Mouse (Mus musculus): Measurements from ENCODE around the gene Slc35f1.
"Not testable (repeated sequence)": the region's sequence is repeated elsewhere in the genome, so short reads cannot be mapped to it uniquely, and the experiment has no call there.

Gene Slc35f1

GRCm38 (mm10) chr10:52787075-52787474 is 96.7 kb downstream of the Slc35f1 start:
- no peak for DNase-seq (ENCODE audit: low spot score)

- no peak for DNase-seq (ENCODE audit: low spot score)
These were observed 101.2 kb downstream of the Slc35f1 start for GRCm38 (mm10) chr10:52791560-52791959.

GRCm38 (mm10) chr10:52797454-52797853 is 107.1 kb downstream of the Slc35f1 start:
- DNase-seq (ENCODE audit: low spot score): no peak

- no peak for DNase-seq (ENCODE audit: low spot score)
These were observed 117.5 kb downstream of the Slc35f1 start for GRCm38 (mm10) chr10:52807808-52808207.

- DNase-seq (ENCODE audit: low spot score): no peak
These were observed 122.5 kb downstream of the Slc35f1 start for GRCm38 (mm10) chr10:52812861-52813260.

- DNase-seq (ENCODE audit: low spot score): no peak
These were observed 124.0 kb downstream of the Slc35f1 start for GRCm38 (mm10) chr10:52814358-52814757.

GRCm38 (mm10) chr10:52819661-52820060 is 129.3 kb downstream of the Slc35f1 start:
- no peak for DNase-seq (ENCODE audit: low spot score)

- no peak for DNase-seq (ENCODE audit: low spot score)
These were observed 132.6 kb downstream of the Slc35f1 start for GRCm38 (mm10) chr10:52822909-52823308.

GRCm38 (mm10) chr10:52825746-52826145 is 135.4 kb downstream of the Slc35f1 start:
- no peak for DNase-seq (ENCODE audit: low spot score)

GRCm38 (mm10) chr10:52840819-52841218 is 150.5 kb downstream of the Slc35f1 start:
- DNase-seq (ENCODE audit: low spot score): no peak

GRCm38 (mm10) chr10:52851994-52852393 is 161.7 kb downstream of the Slc35f1 start:
- DNase-seq (ENCODE audit: low spot score): no peak

GRCm38 (mm10) chr10:52860851-52861250 is 170.5 kb downstream of the Slc35f1 start:
- no peak for DNase-seq (ENCODE audit: low spot score)

GRCm38 (mm10) chr10:52864936-52865335 is 174.6 kb downstream of the Slc35f1 start:
- DNase-seq (ENCODE audit: low spot score): no peak

- DNase-seq (ENCODE audit: low spot score): no peak
These were observed 180.8 kb downstream of the Slc35f1 start for GRCm38 (mm10) chr10:52871110-52871509.

GRCm38 (mm10) chr10:52874133-52874532 is 183.8 kb downstream of the Slc35f1 start:
- DNase-seq (ENCODE audit: low spot score): no peak

GRCm38 (mm10) chr10:52874712-52875111 is 184.4 kb downstream of the Slc35f1 start:
- DNase-seq (ENCODE audit: low spot score): no peak

GRCm38 (mm10) chr10:52877263-52878021 is 187.1 kb downstream of the Slc35f1 start:
- no peak for DNase-seq (ENCODE audit: low spot score)

- no peak for DNase-seq (ENCODE audit: low spot score)
These were observed 187.9 kb downstream of the Slc35f1 start for GRCm38 (mm10) chr10:52878093-52878801.

GRCm38 (mm10) chr10:52896724-52897123 is 206.4 kb downstream of the Slc35f1 start:
- DNase-seq (ENCODE audit: low spot score): not testable (repeated sequence)

GRCm38 (mm10) chr10:52904914-52905313 is 214.6 kb downstream of the Slc35f1 start:
- no peak for DNase-seq (ENCODE audit: low spot score)

- DNase-seq (ENCODE audit: low spot score): no peak
These were observed 221.4 kb downstream of the Slc35f1 start for GRCm38 (mm10) chr10:52911762-52912161.

GRCm38 (mm10) chr10:52918715-52919114 is 228.4 kb downstream of the Slc35f1 start:
- DNase-seq (ENCODE audit: low spot score): no peak

- DNase-seq (ENCODE audit: low spot score): no peak
These were observed 232.8 kb downstream of the Slc35f1 start for GRCm38 (mm10) chr10:52923143-52923542.

Data from ovary, postnatal 36 days (tissue).